Mouse (Mus musculus): ENCODE measurements around the gene Atf2. TPM values are rescaled to one million over a fixed set of nuclear protein-coding genes. Genes with fewer than 3 reads are reported as not detected.
"Not testable (repeated sequence)": the region's sequence is repeated elsewhere in the genome, so short reads cannot be mapped to it uniquely, and the experiment has no call there.

Gene Atf2
- polyA plus RNA-seq, 1 experiment from 2014 or later = 42.6 TPM

- H3K4me3 ChIP-seq (ENCODE audit: control insufficient read depth in 1 of 2, insufficient read depth in 1 of 2, low read depth in 1 of 2, low read length in 2 of 2) = no peak overlapping the region
- no peak overlapping the region for H3K4me2 ChIP-seq (ENCODE audit: low read length)
- no peak for ATAC-seq (ENCODE audit: insufficient number of reproducible peaks, insufficient read depth, low FRiP score, low read depth)
- no peaks in the 10 kb centered on the region for H3K9me3 ChIP-seq (ENCODE audit: control insufficient read depth, low read length)
- H3K9ac ChIP-seq (ENCODE audit: low read length) = no peak overlapping the region
- H3K27me3 ChIP-seq (ENCODE audit: control insufficient read depth, insufficient read depth, low read length) = no peaks in the 10 kb centered on the region
- peaks cover 0 to 4% of the 10 kb centered on the region in 2 experiments; a peak in 1 of 4 replicates for H3K4me1 ChIP-seq (ENCODE audit: control insufficient read depth in 2 of 2, insufficient read depth in 2 of 2, low read length in 2 of 2)
- H3K27ac ChIP-seq (replicated peaks in 1 of 2; ENCODE audit: control insufficient read depth in 1 of 2, insufficient read depth in 1 of 2, low read depth in 2 of 2, low read length in 2 of 2) = no peak overlapping the region
- peaks cover 47% of the 10 kb centered on the region for H3K36me3 ChIP-seq (ENCODE audit: control insufficient read depth, insufficient read depth, low read length)
- WGBS = 86% methylated on average over 2 of the region's 2 CpGs
Measured at GRCm38 (mm10) chr2:73903536-73903935, 11.1 kb upstream of the Atf2 start.

DNA sequence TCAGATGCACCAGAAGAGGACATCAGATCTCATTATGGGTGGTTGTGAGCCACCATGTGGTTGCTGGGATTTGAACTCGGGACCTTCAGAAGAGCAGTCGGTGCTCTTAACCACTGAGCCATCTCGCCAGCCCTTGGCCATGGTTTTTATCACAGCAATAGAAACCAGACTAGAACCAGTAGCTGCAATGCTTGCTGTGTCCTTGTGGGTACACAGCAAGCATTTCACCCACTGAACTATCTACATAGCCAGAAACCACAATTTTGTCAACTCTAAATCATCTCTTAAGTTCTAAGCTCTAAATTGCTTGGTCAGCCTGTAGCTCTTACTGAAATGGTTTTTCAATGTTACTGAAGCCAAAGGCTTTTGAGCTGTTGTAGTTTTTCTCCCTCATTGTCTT, 9.9 kb upstream of the Atf2 start:
- not testable (repeated sequence) for H3K27ac ChIP-seq (replicated peaks in 1 of 2; ENCODE audit: control insufficient read depth in 1 of 2, insufficient read depth in 1 of 2, low read depth in 2 of 2, low read length in 2 of 2); H3K4me2 ChIP-seq (ENCODE audit: low read length); H3K4me3 ChIP-seq (ENCODE audit: control insufficient read depth in 1 of 2, insufficient read depth in 1 of 2, low read depth in 1 of 2, low read length in 2 of 2); H3K9me3 ChIP-seq (ENCODE audit: control insufficient read depth, low read length); ATAC-seq (ENCODE audit: insufficient number of reproducible peaks, insufficient read depth, low FRiP score, low read depth); H3K9ac ChIP-seq (ENCODE audit: low read length); H3K27me3 ChIP-seq (ENCODE audit: control insufficient read depth, insufficient read depth, low read length); H3K4me1 ChIP-seq (ENCODE audit: control insufficient read depth in 2 of 2, insufficient read depth in 2 of 2, low read length in 2 of 2)
- H3K36me3 ChIP-seq (ENCODE audit: control insufficient read depth, insufficient read depth, low read length) = peaks cover 35% of the 10 kb centered on the region
- 93% methylated on average over 3 of the region's 3 CpGs for WGBS

GRCm38 (mm10) chr2:73901169-73901568, 8.7 kb upstream of the Atf2 start:
- H3K36me3 ChIP-seq (ENCODE audit: control insufficient read depth, insufficient read depth, low read length) = peaks cover 24% of the 10 kb centered on the region
- no peaks in the 10 kb centered on the region for H3K9me3 ChIP-seq (ENCODE audit: control insufficient read depth, low read length)
- no peak overlapping the region for H3K27ac ChIP-seq (replicated peaks in 1 of 2; ENCODE audit: control insufficient read depth in 1 of 2, insufficient read depth in 1 of 2, low read depth in 2 of 2, low read length in 2 of 2)
- no peaks in the 10 kb centered on the region for H3K4me1 ChIP-seq (ENCODE audit: control insufficient read depth in 2 of 2, insufficient read depth in 2 of 2, low read length in 2 of 2)
- no peak overlapping the region for H3K9ac ChIP-seq (ENCODE audit: low read length)
- H3K27me3 ChIP-seq (ENCODE audit: control insufficient read depth, insufficient read depth, low read length) = no peaks in the 10 kb centered on the region
- no peak overlapping the region for H3K4me3 ChIP-seq (ENCODE audit: control insufficient read depth in 1 of 2, insufficient read depth in 1 of 2, low read depth in 1 of 2, low read length in 2 of 2)
- no peak overlapping the region for H3K4me2 ChIP-seq (ENCODE audit: low read length)
- no peak for ATAC-seq (ENCODE audit: insufficient number of reproducible peaks, insufficient read depth, low FRiP score, low read depth)

- Histone ChIP-seq H3K9ac (ENCODE audit: low read length) (no peak overlapping the region), H3K4me1 (ENCODE audit: control insufficient read depth in 2 of 2, insufficient read depth in 2 of 2, low read length in 2 of 2) (no peaks in the 10 kb centered on the region), H3K27ac (replicated peaks in 1 of 2; ENCODE audit: control insufficient read depth in 1 of 2, insufficient read depth in 1 of 2, low read depth in 2 of 2, low read length in 2 of 2) (no peak overlapping the region), H3K27me3 (ENCODE audit: control insufficient read depth, insufficient read depth, low read length) (no peaks in the 10 kb centered on the region), H3K9me3 (ENCODE audit: control insufficient read depth, low read length) (no peaks in the 10 kb centered on the region), H3K36me3 (ENCODE audit: control insufficient read depth, insufficient read depth, low read length) (peaks cover 19% of the 10 kb centered on the region), H3K4me3 (ENCODE audit: control insufficient read depth in 1 of 2, insufficient read depth in 1 of 2, low read depth in 1 of 2, low read length in 2 of 2) (no peak overlapping the region), H3K4me2 (ENCODE audit: low read length) (no peak overlapping the region)
- no peak for ATAC-seq (ENCODE audit: insufficient number of reproducible peaks, insufficient read depth, low FRiP score, low read depth)
- WGBS = 85% methylated on average over 1 of the region's 1 CpGs
Measured at GRCm38 (mm10) chr2:73900364-73900763, 7.9 kb upstream of the Atf2 start.

- H3K27me3 ChIP-seq (ENCODE audit: control insufficient read depth, insufficient read depth, low read length); H3K36me3 ChIP-seq (ENCODE audit: control insufficient read depth, insufficient read depth, low read length); ATAC-seq (ENCODE audit: insufficient number of reproducible peaks, insufficient read depth, low FRiP score, low read depth); H3K4me3 ChIP-seq (ENCODE audit: control insufficient read depth in 1 of 2, insufficient read depth in 1 of 2, low read depth in 1 of 2, low read length in 2 of 2); H3K4me1 ChIP-seq (ENCODE audit: control insufficient read depth in 2 of 2, insufficient read depth in 2 of 2, low read length in 2 of 2); H3K27ac ChIP-seq (replicated peaks in 1 of 2; ENCODE audit: control insufficient read depth in 1 of 2, insufficient read depth in 1 of 2, low read depth in 2 of 2, low read length in 2 of 2); H3K9ac ChIP-seq (ENCODE audit: low read length); H3K4me2 ChIP-seq (ENCODE audit: low read length); H3K9me3 ChIP-seq (ENCODE audit: control insufficient read depth, low read length): not testable (repeated sequence)
- 67% methylated on average over 4 of the region's 4 CpGs for whole genome bisulfite sequencing
Measured at GRCm38 (mm10) chr2:73896919-73897318, 4.5 kb upstream of the Atf2 start.

GRCm38 (mm10) chr2:73893473-73894270, 1.2 kb upstream of the Atf2 start:
- H3K9me3 ChIP-seq (ENCODE audit: control insufficient read depth, low read length) = no peaks in the 10 kb centered on the region
- peak overlapping the region; percentile 70; the same call in 1 of the 2 replicates for H3K9ac ChIP-seq (ENCODE audit: low read length)
- peak overlapping the region in 1 of 2 experiments; percentile 56; a peak in 1 of 4 replicates for H3K27ac ChIP-seq (replicated peaks in 1 of 2; ENCODE audit: control insufficient read depth in 1 of 2, insufficient read depth in 1 of 2, low read depth in 2 of 2, low read length in 2 of 2)
- peak overlapping the region; percentile 65 for H3K4me2 ChIP-seq (ENCODE audit: low read length)
- ATAC-seq (ENCODE audit: insufficient number of reproducible peaks, insufficient read depth, low FRiP score, low read depth) = no peak
- no peaks in the 10 kb centered on the region for H3K27me3 ChIP-seq (ENCODE audit: control insufficient read depth, insufficient read depth, low read length)
- peaks cover 2 to 5% of the 10 kb centered on the region in 2 experiments for H3K4me1 ChIP-seq (ENCODE audit: control insufficient read depth in 2 of 2, insufficient read depth in 2 of 2, low read length in 2 of 2)
- H3K4me3 ChIP-seq (ENCODE audit: control insufficient read depth in 1 of 2, insufficient read depth in 1 of 2, low read depth in 1 of 2, low read length in 2 of 2) = peak overlapping the region; percentile 89 to 94; a peak in 3 of 4 replicates
- no peaks in the 10 kb centered on the region for H3K36me3 ChIP-seq (ENCODE audit: control insufficient read depth, insufficient read depth, low read length)
- 61% methylated on average over 22 of the region's 22 CpGs for WGBS

GRCm38 (mm10) chr2:73891701-73892463, 557 bp downstream of the Atf2 start:
- H3K36me3 ChIP-seq (ENCODE audit: control insufficient read depth, insufficient read depth, low read length) = no peaks in the 10 kb centered on the region
- ATAC-seq (ENCODE audit: insufficient number of reproducible peaks, insufficient read depth, low FRiP score, low read depth) = peak; percentile 25
- no peaks in the 10 kb centered on the region for H3K9me3 ChIP-seq (ENCODE audit: control insufficient read depth, low read length)
- H3K27me3 ChIP-seq (ENCODE audit: control insufficient read depth, insufficient read depth, low read length) = no peaks in the 10 kb centered on the region
- H3K27ac ChIP-seq (replicated peaks in 1 of 2; ENCODE audit: control insufficient read depth in 1 of 2, insufficient read depth in 1 of 2, low read depth in 2 of 2, low read length in 2 of 2) = peak overlapping the region; percentile 93 to 94
- WGBS = under 1% methylated on average over 41 of the region's 54 CpGs
- H3K4me3 ChIP-seq (ENCODE audit: control insufficient read depth in 1 of 2, insufficient read depth in 1 of 2, low read depth in 1 of 2, low read length in 2 of 2) = peak overlapping the region; percentile 94 to 100
- peaks cover 2 to 5% of the 10 kb centered on the region in 2 experiments for H3K4me1 ChIP-seq (ENCODE audit: control insufficient read depth in 2 of 2, insufficient read depth in 2 of 2, low read length in 2 of 2)
- H3K4me2 ChIP-seq (ENCODE audit: low read length) = peak overlapping the region; percentile 72
- peak overlapping the region; percentile 98 for H3K9ac ChIP-seq (ENCODE audit: low read length)

Measured in heart, embryonic 14.5 days (tissue).